Mouse (Mus musculus) midbrain, embryonic 11.5 days (tissue): ENCODE measurements at regions not wholly inside any gene's neighbourhood (a gene's known extent, or its start where the extent isn't known, plus 50 kb on each side); places are given as distances from the start of the nearest gene placed in this dataset.

Source experiments
- ATAC-seq: fragments of 200-750 bp; cut with Nextera tagmentation; 2 replicates; pipeline ENCODE4 v1.8.0; 2017; ENCODE audit warnings: moderate TSS enrichment, moderate library complexity; ENCODE audit not compliant: low FRiP score
- DNase-seq: peaks from one replicate; pipeline ENCODE4 v3.0.0; 2015; ENCODE audit warnings: low spot score; ENCODE audit errors: missing footprints
- H3K27ac ChIP-seq: fragments of 300-500 bp; sonication (generic); 2 replicates; pipeline ENCODE4 v1.5.1; 2014; ENCODE audit warnings: low read depth, low read length
- H3K27me3 ChIP-seq: fragments of 300-500 bp; sonication (generic); 2 replicates; pipeline ENCODE4 v1.6.1; 2014; ENCODE audit warnings: mild to moderate bottlenecking, low read length, moderate library complexity, mixed read lengths; ENCODE audit not compliant: control insufficient read depth, insufficient read depth
- H3K36me3 ChIP-seq: fragments of 300-500 bp; sonication (generic); 2 replicates; pipeline ENCODE4 v1.6.1; 2014; ENCODE audit warnings: mild to moderate bottlenecking, low read length, moderate library complexity, mixed read lengths; ENCODE audit not compliant: control insufficient read depth, insufficient read depth
- H3K4me1 ChIP-seq: fragments of 300-500 bp; sonication (generic); 2 replicates; pipeline ENCODE4 v1.6.1; 2014; ENCODE audit warnings: low read length; ENCODE audit not compliant: control insufficient read depth, insufficient read depth
- H3K4me2 ChIP-seq: fragments of 300-500 bp; sonication (generic); 2 replicates; pipeline ENCODE4 v1.6.1; 2014; ENCODE audit warnings: mild to moderate bottlenecking, moderate library complexity
- H3K4me3 ChIP-seq: fragments of 300-500 bp; sonication (generic); 2 replicates; pipeline ENCODE4 v1.5.1; 2014; ENCODE audit warnings: low read depth, low read length
- H3K9ac ChIP-seq: fragments of 300-500 bp; sonication (generic); 2 replicates; pipeline ENCODE4 v1.6.1; 2014; ENCODE audit warnings: low read length
- H3K9me3 ChIP-seq: fragments of 300-500 bp; sonication (generic); 2 replicates; pipeline ENCODE4 v1.6.1; 2016; ENCODE audit warnings: low read length; ENCODE audit not compliant: control insufficient read depth
- WGBS: fragments of 180-500 bp; shearing (Covaris S2); extraction: QIAGEN DNeasy Blood & Tissue Kit; methylation state at CpG from one replicate; pipeline ENCODE4 v1.1.7; 2014; 5-methylcytosine and 5-hydroxymethylcytosine counted together

DNA sequence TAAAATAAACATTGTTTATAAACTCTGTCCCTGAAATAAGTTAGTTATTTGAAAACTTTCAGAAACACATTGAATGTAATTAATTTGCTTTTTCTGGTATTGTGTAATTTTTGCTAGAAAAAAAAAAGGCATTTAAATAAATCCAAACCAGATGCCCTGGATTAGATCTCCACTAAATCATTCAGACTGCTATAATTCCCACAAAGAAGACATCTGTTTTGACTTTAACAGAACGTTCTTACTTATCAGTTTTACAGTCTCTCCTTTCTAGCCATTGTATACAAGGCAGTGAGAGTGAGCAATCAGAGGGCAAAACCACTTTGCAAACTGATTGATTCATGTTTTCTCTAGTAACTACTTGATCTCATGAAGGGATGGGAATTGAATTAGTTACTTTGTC, 478.8 kb downstream of the Slitrk6 start:
- DNase-seq (no peak), ATAC-seq (no peak)
- H3K4me1 ChIP-seq: no peaks in the 10 kb centered on the region
- no peak overlapping the region for H3K4me2 ChIP-seq
- no peaks in the 10 kb centered on the region for H3K36me3 ChIP-seq
- H3K4me3 ChIP-seq: no peak overlapping the region
- H3K27ac ChIP-seq: no peak overlapping the region
- no peaks in the 10 kb centered on the region for H3K9me3 ChIP-seq
- 67% methylated on average over 1 of the region's 1 CpGs for WGBS
- H3K9ac ChIP-seq: no peak overlapping the region
- H3K27me3 ChIP-seq: no peaks in the 10 kb centered on the region

DNA sequence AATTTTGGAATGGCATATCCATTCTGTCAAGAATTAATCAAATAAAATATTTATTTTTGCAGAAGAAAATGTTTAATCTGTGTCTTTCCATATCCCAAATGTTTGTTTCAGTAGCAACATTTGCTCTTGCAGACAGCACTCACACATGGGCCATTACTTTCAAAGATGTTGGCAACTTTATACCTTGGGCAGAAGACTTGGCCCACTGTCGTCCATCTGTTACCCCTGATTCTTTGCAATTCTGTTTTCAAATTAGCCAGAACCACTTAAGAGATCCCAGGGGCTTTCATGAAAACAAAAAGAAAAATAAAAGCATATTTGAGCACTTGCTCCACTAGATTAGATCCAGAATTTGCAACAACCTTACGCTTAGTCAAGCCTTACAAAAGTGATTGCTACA, 483.7 kb downstream of the Slitrk6 start:
- no peaks in the 10 kb centered on the region for H3K27me3 ChIP-seq
- ATAC-seq (no peak), DNase-seq (no peak)
- 84% methylated on average over 2 of the region's 2 CpGs for WGBS
- no peaks in the 10 kb centered on the region for H3K4me1 ChIP-seq
- no peak overlapping the region for H3K4me2 ChIP-seq
- no peak overlapping the region for H3K4me3 ChIP-seq
- no peaks in the 10 kb centered on the region for H3K9me3 ChIP-seq
- no peak overlapping the region for H3K9ac ChIP-seq
- no peaks in the 10 kb centered on the region for H3K36me3 ChIP-seq
- no peak overlapping the region for H3K27ac ChIP-seq

DNA sequence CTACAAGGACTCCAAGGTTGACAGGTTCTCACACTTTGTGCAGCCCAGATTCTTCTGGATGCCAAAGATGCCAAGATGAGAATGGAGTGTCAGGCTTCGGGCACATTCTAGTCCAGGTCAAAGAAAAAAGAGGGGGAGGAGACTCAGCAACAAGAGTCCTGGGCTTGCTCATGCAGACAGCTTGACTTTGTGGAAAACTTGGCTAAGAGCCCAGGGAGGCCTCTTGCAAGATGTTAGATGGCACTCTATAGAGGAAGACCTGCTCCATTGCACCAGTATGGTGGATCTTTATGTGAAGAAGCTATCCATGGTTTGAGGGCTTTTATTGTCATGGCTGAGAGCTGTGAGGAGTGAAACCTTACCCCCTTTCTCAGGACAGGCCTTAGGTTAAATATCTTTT, 510.5 kb downstream of the Slitrk6 start:
- no peak overlapping the region for H3K9ac ChIP-seq
- no peaks in the 10 kb centered on the region for H3K9me3 ChIP-seq
- H3K4me1 ChIP-seq: no peaks in the 10 kb centered on the region
- H3K27ac ChIP-seq: no peak overlapping the region
- no peaks in the 10 kb centered on the region for H3K27me3 ChIP-seq
- 77% methylated on average over 1 of the region's 1 CpGs for WGBS
- no peak overlapping the region for H3K4me2 ChIP-seq
- peak; percentile 56 for DNase-seq
- no peaks in the 10 kb centered on the region for H3K36me3 ChIP-seq
- no peak overlapping the region for H3K4me3 ChIP-seq
- ATAC-seq: no peak

DNA sequence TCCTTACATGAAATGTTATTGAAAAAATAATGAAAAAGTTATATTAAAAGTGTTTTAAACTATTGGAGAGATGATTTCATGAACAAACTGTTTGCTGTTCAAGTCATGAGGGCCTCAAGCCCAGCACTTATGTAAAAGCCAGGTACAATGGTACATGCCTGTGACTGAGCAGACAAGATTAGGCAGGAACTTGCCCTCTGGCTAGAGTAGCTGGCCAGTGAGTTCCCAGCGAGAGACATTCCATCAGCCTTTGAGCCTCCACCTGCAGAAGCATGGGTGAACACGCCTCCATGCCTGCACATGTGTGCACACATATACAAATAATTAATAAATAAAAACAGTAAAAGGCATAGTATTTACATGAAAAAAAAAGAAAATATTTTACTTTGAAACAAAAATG, 511.4 kb downstream of the Slitrk6 start:
- 86% methylated on average over 2 of the region's 2 CpGs for WGBS
- no peaks in the 10 kb centered on the region for H3K4me1 ChIP-seq
- no peaks in the 10 kb centered on the region for H3K36me3 ChIP-seq
- no peak overlapping the region for H3K27ac ChIP-seq
- H3K4me3 ChIP-seq: no peak overlapping the region
- no peaks in the 10 kb centered on the region for H3K9me3 ChIP-seq
- H3K9ac ChIP-seq: no peak overlapping the region
- DNase-seq (no peak), ATAC-seq (no peak)
- H3K27me3 ChIP-seq: no peaks in the 10 kb centered on the region
- no peak overlapping the region for H3K4me2 ChIP-seq

DNA sequence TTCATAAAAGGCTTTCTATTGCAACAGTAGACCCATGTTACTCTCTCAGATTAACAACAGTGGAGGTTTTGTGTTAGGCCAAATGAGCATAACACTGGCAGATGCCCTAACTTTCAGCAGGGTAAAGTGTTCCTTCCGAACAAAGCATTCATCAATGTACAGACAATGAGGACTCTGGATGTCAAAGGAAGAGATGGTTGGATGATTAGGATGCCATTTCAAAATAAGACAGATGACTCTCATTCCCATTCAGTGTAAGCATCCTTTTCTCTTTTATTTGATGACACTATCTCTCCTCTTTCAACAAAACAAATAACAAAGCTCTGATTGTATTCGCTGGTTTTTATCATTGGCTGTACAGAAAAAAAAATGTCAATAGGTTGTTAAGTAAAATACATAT, 516.1 kb downstream of the Slitrk6 start:
- H3K36me3 ChIP-seq: no peaks in the 10 kb centered on the region
- no peak overlapping the region for H3K9ac ChIP-seq
- no peak overlapping the region for H3K27ac ChIP-seq
- WGBS: 78% methylated on average over 2 of the region's 2 CpGs
- no peaks in the 10 kb centered on the region for H3K27me3 ChIP-seq
- no peak for ATAC-seq
- H3K4me1 ChIP-seq: no peaks in the 10 kb centered on the region
- H3K9me3 ChIP-seq: no peaks in the 10 kb centered on the region
- no peak overlapping the region for H3K4me3 ChIP-seq
- peak; percentile 62 for DNase-seq
- no peak overlapping the region for H3K4me2 ChIP-seq

DNA sequence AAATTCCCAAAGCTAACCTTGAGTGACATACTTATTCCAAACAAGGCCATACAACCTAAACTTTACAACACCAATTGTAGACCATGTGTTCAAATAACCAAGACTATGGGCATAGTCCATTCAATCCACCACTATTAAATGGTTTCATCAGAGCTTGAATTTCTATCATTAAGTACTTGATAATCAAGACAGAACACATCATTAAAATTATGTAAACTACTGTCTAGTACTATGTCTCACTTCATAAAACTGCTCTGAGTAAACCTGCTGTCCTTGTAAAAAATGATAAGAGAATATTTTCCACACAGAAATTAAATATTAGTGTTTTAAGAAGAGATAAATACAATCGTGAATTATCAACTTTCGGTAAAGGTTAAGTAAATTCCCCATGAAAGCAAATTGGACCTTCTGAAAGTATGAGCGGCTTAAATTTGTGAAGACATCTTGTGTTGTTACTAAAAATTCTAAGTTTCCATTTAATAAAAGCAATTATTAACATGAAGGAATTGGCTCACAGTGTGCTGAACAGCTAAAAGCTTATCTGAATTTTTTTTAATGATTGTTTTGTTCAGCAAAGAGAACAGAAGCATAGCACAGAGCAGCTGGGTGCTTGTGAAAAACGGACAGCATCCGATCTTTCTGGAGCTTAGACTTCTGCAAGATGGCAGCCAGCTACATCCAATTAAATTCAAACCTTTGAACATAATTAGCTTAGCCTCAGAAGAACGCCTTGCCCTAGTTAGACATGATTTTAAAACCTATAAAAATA, 530.1 kb downstream of the Slitrk6 start:
- Histone ChIP-seq H3K9ac (no peak overlapping the region), H3K27ac (no peak overlapping the region), H3K4me2 (no peak overlapping the region), H3K4me3 (no peak overlapping the region), H3K27me3 (no peaks in the 10 kb centered on the region), H3K36me3 (no peaks in the 10 kb centered on the region), H3K4me1 (no peaks in the 10 kb centered on the region), H3K9me3 (no peaks in the 10 kb centered on the region)
- ATAC-seq: no peak
- DNase-seq: peak; percentile 78
- WGBS: 83% methylated on average over 6 of the region's 6 CpGs

DNA sequence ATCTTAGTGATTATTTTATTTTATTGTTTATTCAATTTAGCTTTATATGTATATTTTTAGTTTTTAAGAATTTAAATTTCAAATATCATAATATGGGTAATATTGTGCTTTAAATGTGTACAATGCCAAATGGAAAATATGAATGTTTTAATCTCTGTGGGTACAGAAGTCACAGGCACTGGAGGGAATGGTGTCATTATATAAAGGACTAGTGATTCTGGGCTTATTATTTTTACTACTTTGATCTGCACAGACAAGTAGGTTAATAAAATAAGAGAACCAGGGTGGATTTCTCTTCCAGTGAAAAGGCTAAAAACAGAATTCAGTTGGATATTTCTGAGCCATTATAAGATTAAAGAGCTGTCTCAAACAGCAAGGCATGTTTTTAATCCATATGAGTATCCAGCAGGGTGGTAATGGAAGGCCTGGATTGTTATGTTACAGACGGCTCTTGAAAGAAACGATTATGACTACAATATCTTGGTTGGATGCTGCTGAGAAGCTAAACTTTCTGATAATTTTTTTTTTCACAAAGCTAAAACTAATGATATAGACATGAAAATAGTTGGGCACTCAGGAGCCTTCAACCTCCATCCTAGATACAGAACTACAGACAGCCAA, 563.9 kb downstream of the Slitrk6 start:
- Histone ChIP-seq H3K4me2 (no peak overlapping the region), H3K9ac (no peak overlapping the region), H3K27ac (no peak overlapping the region), H3K4me3 (no peak overlapping the region), H3K4me1 (no peaks in the 10 kb centered on the region), H3K27me3 (no peaks in the 10 kb centered on the region), H3K36me3 (no peaks in the 10 kb centered on the region), H3K9me3 (no peaks in the 10 kb centered on the region)
- ATAC-seq: no peak
- DNase-seq: no peak
- 68% methylated on average over 2 of the region's 2 CpGs for WGBS

DNA sequence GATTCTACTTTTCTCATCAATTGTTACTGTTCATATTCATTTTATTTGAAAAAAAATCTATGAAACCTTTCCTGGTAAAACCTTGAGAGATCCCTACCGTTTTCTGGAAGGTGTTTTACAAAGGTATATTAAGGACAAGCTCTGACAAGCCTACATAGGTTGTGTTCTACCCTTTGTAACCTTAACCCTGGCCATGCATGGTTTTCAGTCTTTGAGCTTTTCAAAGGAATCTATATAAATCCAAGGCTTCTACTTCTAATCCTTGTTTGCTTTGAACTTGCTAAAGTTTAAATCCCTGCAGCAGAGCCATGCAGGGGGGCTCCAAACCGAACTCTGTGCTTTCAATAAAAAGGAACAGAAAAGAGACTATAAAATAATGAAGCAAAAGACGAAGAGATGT, 564.5 kb downstream of the Slitrk6 start:
- no peak for DNase-seq
- H3K9me3 ChIP-seq: no peaks in the 10 kb centered on the region
- H3K9ac ChIP-seq: no peak overlapping the region
- H3K4me1 ChIP-seq: no peaks in the 10 kb centered on the region
- H3K4me2 ChIP-seq: no peak overlapping the region
- no peak overlapping the region for H3K27ac ChIP-seq
- H3K36me3 ChIP-seq: no peaks in the 10 kb centered on the region
- no peak overlapping the region for H3K4me3 ChIP-seq
- 58% methylated on average over 3 of the region's 3 CpGs for WGBS
- no peak for ATAC-seq
- no peaks in the 10 kb centered on the region for H3K27me3 ChIP-seq

DNA sequence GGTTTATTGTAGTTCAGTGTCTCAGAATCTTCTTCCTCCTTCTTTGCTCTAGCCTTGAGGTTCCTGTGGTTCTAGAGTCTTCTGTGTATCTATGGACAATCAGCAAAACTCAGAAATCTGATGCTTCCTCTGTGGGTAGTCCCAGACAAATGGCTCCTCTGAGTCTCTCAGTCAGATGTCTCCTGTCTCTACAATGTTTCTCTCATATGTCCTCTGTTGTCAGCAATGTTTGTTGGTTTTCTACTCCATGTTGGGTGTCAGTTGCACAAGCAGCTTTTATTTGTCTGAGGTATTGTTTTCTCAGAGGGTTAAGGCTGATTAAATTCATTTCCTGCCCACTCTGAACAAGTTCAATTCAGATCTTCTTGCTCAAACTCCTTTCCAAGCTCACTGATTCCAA, 575.8 kb downstream of the Slitrk6 start:
- Histone ChIP-seq H3K27ac (no peak overlapping the region), H3K9me3 (no peaks in the 10 kb centered on the region), H3K4me3 (no peak overlapping the region), H3K4me2 (no peak overlapping the region), H3K9ac (no peak overlapping the region), H3K36me3 (no peaks in the 10 kb centered on the region), H3K27me3 (no peaks in the 10 kb centered on the region), H3K4me1 (no peaks in the 10 kb centered on the region)
- ATAC-seq: no peak
- DNase-seq: no peak
